Mouse (Mus musculus) lung, postnatal 0 days (tissue): ENCODE measurements around the gene Irf2. TPM values are rescaled to one million over a fixed set of nuclear protein-coding genes. Genes with fewer than 3 reads are reported as not detected.
A peak's percentile ranks its signal among the peaks of the same experiment; 100 is the strongest.

ENCODE experiments used
- ATAC-seq: fragments of 200-750 bp; cut with Nextera tagmentation; 2 replicates; pipeline ENCODE4 v1.8.0; 2017; ENCODE audit warnings: moderate library complexity
- DNase-seq: peaks from one replicate; pipeline ENCODE4 v3.0.0-alpha.2; 2016; ENCODE audit warnings: low spot score
- H3K27ac ChIP-seq: fragments of 300-500 bp; sonication (generic); 2 replicates; pipeline ENCODE4 v1.5.1; 2014; ENCODE audit warnings: antibody characterized with exemption, mild to moderate bottlenecking, low read length, mixed read lengths
- H3K27me3 ChIP-seq: fragments of 300-500 bp; sonication (generic); replicated peaks from 2 replicates; pipeline ENCODE4 v1.6.1; 2014; ENCODE audit warnings: low read length, mixed read lengths; ENCODE audit not compliant: insufficient read depth
- H3K36me3 ChIP-seq: fragments of 300-500 bp; sonication (generic); 2 replicates; pipeline ENCODE4 v1.6.1; 2014; ENCODE audit warnings: low read length, mixed read lengths; ENCODE audit not compliant: insufficient read depth
- H3K4me1 ChIP-seq: fragments of 300-500 bp; sonication (generic); 2 replicates; pipeline ENCODE4 v1.6.1; 2014; ENCODE audit warnings: antibody characterized with exemption, low read depth, low read length, mixed read lengths; ENCODE audit not compliant: insufficient read depth
- H3K4me2 ChIP-seq: fragments of 300-500 bp; sonication (generic); replicated peaks from 2 replicates; pipeline ENCODE4 v1.6.1; 2014; ENCODE audit warnings: low read depth, mild to moderate bottlenecking, low read length, moderate library complexity, mixed read lengths
- H3K4me3 ChIP-seq: fragments of 300-500 bp; sonication (generic); 2 replicates; pipeline ENCODE4 v1.5.1; 2014; ENCODE audit warnings: low read depth, low read length
- H3K9ac ChIP-seq: fragments of 300-500 bp; sonication (generic); replicated peaks from 2 replicates; pipeline ENCODE4 v1.6.1; 2014; ENCODE audit warnings: low read depth, mild to moderate bottlenecking
- H3K9me3 ChIP-seq: fragments of 300-500 bp; sonication (generic); 2 replicates; pipeline ENCODE4 v1.6.1; 2016; ENCODE audit warnings: low read length, mixed read lengths
- CTCF ChIP-seq: IDR thresholded peaks from 2 replicates; pipeline ENCODE4 v1.5.1; 2016; ENCODE audit warnings: antibody characterized with exemption, mild to moderate bottlenecking
- EP300 ChIP-seq: IDR thresholded peaks from 2 replicates; pipeline ENCODE4 v1.6.1; 2016; ENCODE audit warnings: antibody characterized with exemption, mild to moderate bottlenecking, control low read depth
- WGBS: fragments of 180-500 bp; shearing (Covaris S2); extraction: QIAGEN DNeasy Blood & Tissue Kit; methylation state at CpG from one replicate; pipeline ENCODE4 v1.1.7; 2014; 5-methylcytosine and 5-hydroxymethylcytosine counted together
- polyA plus RNA-seq: library from polyadenylated mRNA; unstranded; fragments of >200 nt; fragmentation: Nextera tagmentation; extraction: Ambion mirVana; gene quantifications from 2 replicates; pipeline ENCODE4 v1.2.1, GENCODE M21; 2015

Irf2 gene
- polyA plus RNA-seq, 1 experiment from 2014 or later, result 64.9 TPM

GRCm38 (mm10) chr8:46829414-46830111, 90.0 kb downstream of the Irf2 start:
- Histone ChIP-seq H3K4me3 (no peak overlapping the region), H3K4me2 (no peak overlapping the region), H3K4me1 (no peaks in the 10 kb centered on the region; the same call in 1 of the 2 replicates), H3K9me3 (no peaks in the 10 kb centered on the region), H3K27me3 (no peaks in the 10 kb centered on the region), H3K27ac (peak overlapping the region; percentile 59), H3K36me3 (no peaks in the 10 kb centered on the region; the same call in 1 of the 2 replicates), H3K9ac (no peak overlapping the region)
- peak; percentile 32 for DNase-seq
- peak; percentile 66 for ATAC-seq
- WGBS, result 44% methylated on average over 6 of the region's 6 CpGs
- TF ChIP-seq CTCF, result no peak
- TF ChIP-seq EP300, result no peak

DNA sequence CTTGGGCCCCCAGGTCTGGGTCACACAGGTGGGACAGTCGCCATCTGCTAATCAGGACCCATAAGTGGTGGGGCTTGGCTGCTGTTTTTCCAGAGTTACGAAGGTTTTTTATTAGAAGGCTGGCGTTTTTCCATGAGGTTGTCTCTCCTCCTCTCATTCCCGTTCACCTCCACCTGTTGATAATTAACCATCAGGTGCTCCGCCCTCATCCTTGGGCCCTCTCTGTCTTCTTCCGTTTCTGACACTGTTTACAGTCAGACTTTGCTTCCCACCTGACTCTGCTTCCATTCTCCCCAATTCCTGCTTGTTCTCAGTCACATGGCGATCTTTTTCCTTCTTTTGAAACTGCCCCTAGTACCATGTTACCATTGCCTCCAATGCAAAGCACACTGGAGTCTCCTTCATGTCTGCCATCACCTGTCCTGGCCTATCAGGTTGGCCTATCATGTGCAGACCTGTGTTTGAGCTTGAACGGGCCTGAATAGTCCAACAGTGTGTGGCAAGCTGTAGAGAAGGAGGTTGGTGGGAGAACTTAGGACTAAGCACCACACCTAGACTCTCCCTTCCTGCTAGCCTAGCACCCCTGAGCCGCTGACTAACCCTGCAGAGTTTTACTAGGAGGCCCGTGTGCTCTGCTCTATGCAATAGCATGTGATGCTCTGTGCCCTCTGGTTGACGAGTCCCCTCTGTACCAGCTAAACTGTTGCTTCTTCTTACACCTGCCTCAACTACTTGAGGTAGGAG, 90.8 kb downstream of the Irf2 start:
- Histone ChIP-seq H3K27ac (peak overlapping the region; percentile 59), H3K4me2 (no peak overlapping the region)
- peak; percentile 55 for ATAC-seq

GRCm38 (mm10) chr8:46831916-46832315, 92.4 kb downstream of the Irf2 start:
- DNase-seq (no peak), ATAC-seq (no peak)
- no peak overlapping the region for H3K4me2 ChIP-seq
- no peak overlapping the region for H3K4me3 ChIP-seq
- no peaks in the 10 kb centered on the region for H3K9me3 ChIP-seq
- no peak overlapping the region for H3K27ac ChIP-seq
- no peak for TF ChIP-seq CTCF
- 68% methylated on average over 5 of the region's 5 CpGs for WGBS
- H3K27me3 ChIP-seq, result no peaks in the 10 kb centered on the region
- no peaks in the 10 kb centered on the region; the same call in 1 of the 2 replicates for H3K4me1 ChIP-seq
- H3K36me3 ChIP-seq, result no peaks in the 10 kb centered on the region; the same call in 1 of the 2 replicates
- H3K9ac ChIP-seq, result 0 out of 2 replicates have a peak overlapping the region, but pooled peaks have one; percentile 8

More for the DNA sequence above, 90.8 kb downstream of the Irf2 start:
- no peak for TF ChIP-seq EP300
- TF ChIP-seq CTCF, result no peak
- Histone ChIP-seq H3K4me3 (no peak overlapping the region), H3K9me3 (no peaks in the 10 kb centered on the region), H3K27me3 (no peaks in the 10 kb centered on the region), H3K36me3 (no peaks in the 10 kb centered on the region; the same call in 1 of the 2 replicates), H3K4me1 (no peaks in the 10 kb centered on the region; the same call in 1 of the 2 replicates), H3K9ac (no peak overlapping the region)
- DNase-seq, result peak; percentile 50
- WGBS, result 65% methylated on average over 11 of the region's 11 CpGs

DNA sequence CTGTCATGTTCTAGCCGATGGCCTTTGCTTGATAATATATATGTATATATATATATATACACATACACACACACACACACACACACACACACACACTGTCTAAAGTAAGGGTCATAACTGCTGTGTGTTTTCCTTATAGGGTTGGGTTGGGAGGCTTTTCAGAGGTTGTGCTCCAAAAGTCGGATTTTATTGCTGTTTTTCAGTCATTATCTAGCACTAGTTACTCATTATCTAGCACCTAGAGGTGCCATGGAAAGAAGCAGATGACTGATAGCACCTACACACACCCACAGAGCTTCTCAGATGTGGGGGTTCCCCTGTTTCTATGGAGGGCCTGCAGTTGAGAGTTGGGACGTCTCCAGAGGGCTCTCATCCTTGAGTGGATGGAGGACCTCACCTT, 92.9 kb downstream of the Irf2 start:
- Histone ChIP-seq H3K4me2 (no peak overlapping the region), H3K9me3 (no peaks in the 10 kb centered on the region), H3K4me1 (no peaks in the 10 kb centered on the region; the same call in 1 of the 2 replicates), H3K9ac (no peak overlapping the region), H3K36me3 (no peaks in the 10 kb centered on the region; the same call in 1 of the 2 replicates), H3K27ac (no peak overlapping the region), H3K4me3 (no peak overlapping the region), H3K27me3 (no peaks in the 10 kb centered on the region)
- TF ChIP-seq CTCF (no peak), EP300 (no peak)
- ATAC-seq, result no peak
- WGBS, result 83% methylated on average over 3 of the region's 3 CpGs
- no peak for DNase-seq

- no peaks in the 10 kb centered on the region; the same call in 1 of the 2 replicates for H3K4me1 ChIP-seq
- H3K27me3 ChIP-seq, result no peaks in the 10 kb centered on the region
- ATAC-seq, result no peak
- H3K4me3 ChIP-seq, result no peak overlapping the region
- H3K4me2 ChIP-seq, result no peak overlapping the region
- no peaks in the 10 kb centered on the region; the same call in 1 of the 2 replicates for H3K36me3 ChIP-seq
- no peak overlapping the region for H3K9ac ChIP-seq
- no peak overlapping the region for H3K27ac ChIP-seq
- TF ChIP-seq EP300 (no peak), CTCF (no peak)
- no peaks in the 10 kb centered on the region for H3K9me3 ChIP-seq
- DNase-seq, result no peak
- WGBS, result 46% methylated on average over 4 of the region's 4 CpGs
These were observed 94.2 kb downstream of the Irf2 start for GRCm38 (mm10) chr8:46833763-46834162.

DNA sequence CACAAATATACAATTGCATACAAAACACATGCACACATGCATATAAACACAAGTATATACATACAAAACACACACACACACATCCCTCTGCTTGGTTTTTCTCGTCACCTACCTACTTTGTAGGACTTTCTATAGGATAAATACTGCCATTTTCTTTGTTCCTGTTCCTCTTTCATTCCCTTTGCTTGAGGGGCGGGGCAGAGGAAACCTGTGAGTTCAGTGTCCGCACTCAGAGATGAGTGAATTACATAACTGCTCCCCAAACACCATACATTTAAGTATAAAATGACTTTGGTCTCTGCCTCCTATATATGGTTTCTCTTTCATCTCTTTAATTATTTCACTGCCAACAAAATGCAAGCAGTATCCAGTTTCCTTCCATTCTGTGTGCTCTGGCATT, 94.9 kb downstream of the Irf2 start:
- Histone ChIP-seq H3K4me1 (no peaks in the 10 kb centered on the region; the same call in 1 of the 2 replicates), H3K9me3 (no peaks in the 10 kb centered on the region), H3K27ac (no peak overlapping the region), H3K36me3 (no peaks in the 10 kb centered on the region; the same call in 1 of the 2 replicates), H3K27me3 (no peaks in the 10 kb centered on the region), H3K9ac (no peak overlapping the region), H3K4me2 (no peak overlapping the region), H3K4me3 (no peak overlapping the region)
- TF ChIP-seq CTCF, result no peak
- TF ChIP-seq EP300, result no peak
- ATAC-seq (no peak), DNase-seq (no peak)
- WGBS, result 82% methylated on average over 3 of the region's 3 CpGs
